Mouse (Mus musculus) B cell, adult 62 days (primary cell): ENCODE measurements around the gene Ulk4. TPM values are rescaled to one million over a fixed set of nuclear protein-coding genes. Genes with fewer than 3 reads are reported as not detected.

ENCODE experiments used
- total RNA-seq: library from RNA; stranded (reverse); gene quantifications from 4 replicates; pipeline ENCODE4 v1.2.4, GENCODE M21; 2023

Ulk4 gene
- total RNA-seq: 0.25 to 1.5 TPM (median 0.46 TPM) in 3 of 4 replicates, not detected in the other

DNA sequence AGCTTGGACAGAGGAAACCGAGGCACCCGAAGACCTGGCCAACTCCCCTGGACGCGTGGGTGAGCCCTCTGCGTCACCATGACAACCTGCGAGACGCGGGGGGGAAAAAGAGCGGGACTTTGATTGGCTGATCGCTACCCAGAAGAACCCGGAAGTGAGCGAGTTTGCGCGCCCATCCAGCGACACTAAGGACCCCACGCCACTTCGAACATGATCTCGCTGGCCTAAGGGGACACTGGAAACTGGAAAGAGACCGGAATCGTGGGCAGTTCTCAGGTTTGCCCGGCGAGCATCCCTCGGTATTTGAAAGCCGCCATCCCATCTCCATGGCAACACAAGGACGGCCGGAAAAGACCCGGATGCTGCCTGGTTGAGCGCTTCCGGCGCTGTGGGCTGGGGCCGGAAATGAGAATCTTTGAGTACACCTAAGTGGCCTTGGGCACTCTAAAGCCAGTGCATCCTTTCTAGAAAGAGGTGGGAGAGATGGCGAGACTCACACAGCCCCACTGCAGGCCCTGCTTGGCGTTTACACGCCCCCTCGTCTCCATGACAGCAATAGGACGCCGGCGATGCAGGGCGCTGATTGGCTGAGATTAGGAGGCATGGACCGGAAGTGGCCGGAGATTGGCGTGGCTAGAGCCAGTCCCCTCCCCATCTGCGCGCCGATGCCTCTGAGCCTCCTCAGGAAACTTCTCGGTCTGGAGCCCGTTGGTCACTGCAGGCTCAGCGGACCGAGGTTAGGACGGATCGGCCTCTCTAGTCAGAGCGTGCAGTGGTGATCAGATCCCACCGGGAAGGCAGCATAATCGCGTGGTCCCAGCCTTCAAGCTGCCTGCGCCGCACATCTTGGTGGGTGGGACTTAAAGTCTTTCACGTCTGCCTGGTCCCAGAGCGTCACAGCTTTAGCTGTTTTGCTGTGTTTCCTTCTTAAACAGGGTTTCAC, at the start of gene Ulk4:
Ulk4 (minus strand) TSS at position 80 of the 943 bp plus-strand sequence.

DNA sequence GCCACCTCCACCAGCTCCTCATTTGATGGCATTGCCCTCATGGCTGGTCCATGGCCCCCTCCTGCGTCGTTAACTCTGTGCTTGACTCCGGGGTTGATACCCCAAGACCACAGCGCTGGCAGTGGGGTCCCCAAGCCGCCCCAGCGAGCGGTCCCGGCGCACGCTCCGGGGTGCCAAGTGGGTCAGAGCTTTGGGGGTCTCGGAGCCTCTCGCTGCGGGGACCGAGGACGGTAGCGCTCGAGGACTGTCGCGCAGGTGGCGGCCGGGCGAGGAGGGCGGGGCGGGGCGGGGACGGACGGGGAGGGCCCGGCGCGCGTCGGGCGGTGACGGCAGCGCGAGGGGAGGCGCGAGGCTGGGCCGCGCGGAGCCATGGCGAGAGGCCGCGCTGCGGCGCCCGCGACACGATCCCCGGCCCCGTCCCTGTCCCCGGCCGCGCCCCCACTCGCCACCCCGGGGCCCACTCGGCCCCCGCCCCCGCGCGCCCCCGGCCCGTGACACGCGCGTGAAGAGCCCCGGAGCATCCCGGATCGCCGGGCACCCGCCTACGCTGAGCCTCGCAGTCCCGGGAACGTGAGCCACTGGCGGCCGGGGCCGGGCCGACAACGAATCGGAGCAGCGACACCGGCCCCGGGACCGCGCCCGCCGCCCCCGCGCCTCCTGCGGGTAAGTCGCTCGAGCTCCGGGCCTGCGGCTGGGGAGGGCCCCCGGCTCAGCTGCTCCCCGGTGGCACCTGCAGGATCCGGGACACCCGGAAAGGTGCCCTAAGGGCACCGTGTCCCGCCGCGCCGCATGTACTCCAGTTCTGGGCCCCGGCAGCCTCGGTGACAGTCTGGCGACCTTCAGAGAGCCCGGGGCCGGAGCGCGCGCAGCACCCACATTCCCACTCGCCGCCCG, 20.4 kb upstream of the Ulk4 start, which contains the start of gene Trak1:
Trak1 (plus strand) TSS at position 332 of the 894 bp plus-strand sequence.

DNA sequence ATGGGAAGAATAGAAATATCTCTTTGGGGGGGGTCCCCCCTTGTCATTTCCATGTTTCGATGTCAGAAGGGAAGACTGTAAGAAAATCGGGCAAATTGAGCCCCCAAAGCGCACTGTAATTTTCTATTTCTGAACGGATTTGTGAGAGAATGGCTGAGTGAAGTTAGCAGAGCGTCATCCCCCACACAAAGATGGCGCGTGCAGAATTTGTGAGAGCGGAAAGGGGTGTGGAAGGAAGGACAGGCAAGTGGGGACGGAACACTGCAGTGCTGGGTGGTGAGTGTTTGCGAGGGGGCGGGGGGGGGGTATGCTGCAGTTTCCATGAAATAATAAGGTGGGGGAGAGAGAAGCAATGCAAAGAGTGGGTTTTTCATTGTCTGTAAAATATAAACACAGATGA, 347.9 kb downstream of the Ulk4 start, which contains the start of gene Ctnnb1:
Ctnnb1 (plus strand) TSS at position 136 of the 400 bp plus-strand sequence.

Other genes starting within 250 kb of the Ulk4 start
- gene Trak1, start 20.3 kb upstream of the Ulk4 start, total RNA-seq: 188 to 237 TPM (median 209 TPM) in 4 replicates
- not detected in 4 replicates for gene Cck, start 218.5 kb upstream of the Ulk4 start, total RNA-seq